ENCODE assay signal across 24 mouse cellular contexts in the genomic region with DNA sequence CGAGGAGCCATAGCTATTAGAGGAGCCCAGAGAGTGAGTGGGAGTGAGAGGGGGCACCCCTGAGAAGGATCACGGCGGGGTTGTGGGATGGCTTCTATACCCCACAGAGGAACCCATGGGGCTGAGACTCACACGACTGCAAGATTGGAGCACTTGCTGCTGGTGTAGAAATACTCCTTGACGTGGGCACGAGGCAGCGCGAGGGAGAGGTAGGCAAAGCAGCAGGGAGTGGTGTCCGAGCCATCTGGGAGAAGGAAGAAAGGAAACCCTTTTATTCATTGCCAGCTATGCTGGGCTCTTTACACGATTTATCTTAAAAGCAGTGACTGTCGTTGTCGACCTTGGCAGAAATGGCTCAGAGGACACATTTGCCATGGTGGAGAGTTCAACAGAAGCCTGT. TPM values are rescaled to one million over a fixed set of nuclear protein-coding genes. Genes with fewer than 3 reads are reported as not detected.
DNase-seq lines count a peak whose midpoint lies in the region.
"Had no signal": no experiment of that assay in that cellular context is flagged by ENCODE, and none has a peak within 500 bp of the region (broad histone marks: within the 10 kb centered on the region; RNA-seq: fewer than 3 reads in every experiment).

No protein-coding gene starts in this region.

- DNase-seq in adrenal gland, adult (ENCODE audit: inconsistent age in 2 of 2, low spot score in 1 of 2), result peak; percentile 7 to 64
- DNase-seq in adrenal gland, postnatal 25 days, result no peak
- peak; percentile 13 to 20 for DNase-seq in frontal cortex, postnatal 36 days (ENCODE audit: low spot score in 2 of 2)
- DNase-seq in frontal cortex, postnatal 14 days (ENCODE audit: low spot score in 2 of 2), result no peak
- peak; percentile 14 for DNase-seq in right cerebral cortex, adult 18-20 months
- no peak for DNase-seq in right cerebral cortex, postnatal 4 days
- no peak for DNase-seq in layer of hippocampus, adult 11-12 months (ENCODE audit: low spot score)
- DNase-seq: cerebellum, adult 8-10 months; forebrain, postnatal 0 days; gastrocnemius, adult 2 months; gastrocnemius, postnatal 36 days; heart, adult 18-20 months; heart, postnatal 36 days; kidney, adult 9 months; kidney, postnatal 10 days; layer of hippocampus, adult 9-11 months; liver; lung, adult 2 months; lung, postnatal 10 days; retina, postnatal 1 day had no signal

RNA-seq across cellular contexts. Expression of a gene that starts 1.3 kb away (rescaled TPM):
- 0.88 TPM in 1 of 2 replicates, not detected in the other for total RNA-seq in adrenal gland, postnatal 25 days (2021)
- total RNA-seq: ES-E14; forebrain, postnatal 0 days; gastrocnemius, adult 2 months; gastrocnemius, postnatal 36 days; left cerebral cortex, adult 2 months had no signal

RNA-seq across cellular contexts. Expression of a gene that starts 7.0 kb away (rescaled TPM):
- not detected in 2 replicates for total RNA-seq in adrenal gland, postnatal 25 days (2021)
- total RNA-seq: CH12.LX; ES-E14; forebrain, postnatal 0 days; gastrocnemius, adult 2 months; gastrocnemius, postnatal 36 days; heart, postnatal 36 days; left cerebral cortex, adult 2 months; megakaryocyte-erythroid progenitor cell, adult 5-6 weeks had no signal

RNA-seq across cellular contexts. Expression of a gene that starts 49.4 kb away (rescaled TPM):
- total RNA-seq in adrenal gland, postnatal 25 days (2021), result 2.3 and 4.9 TPM in 2 replicates

RNA-seq across cellular contexts. Expression of a gene that starts 56.1 kb away (rescaled TPM):
- total RNA-seq in adrenal gland, postnatal 25 days (2021), result 72.8 and 73.5 TPM in 2 replicates

Comparison
In these comparisons a context has a peak if more than half of its experiments do, and no peak if none do; other contexts are left out.
1. DNase-seq: peak in adrenal gland, adult (2 of 2), frontal cortex, postnatal 36 days (2 of 2) and right cerebral cortex, adult 18-20 months (single experiment); none in adrenal gland, postnatal 25 days (single experiment), frontal cortex, postnatal 14 days (0 of 2), right cerebral cortex, postnatal 4 days (single experiment) and layer of hippocampus, adult 11-12 months (single experiment).